Mouse (Mus musculus) intestine, postnatal 0 days (tissue): ENCODE results near the gene Hddc3. TPM values are rescaled to one million over a fixed set of nuclear protein-coding genes. Genes with fewer than 3 reads are reported as not detected.

ENCODE experiments used
- ATAC-seq: fragments of 200-750 bp; cut with Nextera tagmentation; 2 replicates; pipeline ENCODE4 v1.8.0; 2017; ENCODE audit warnings: mild to moderate bottlenecking, moderate TSS enrichment, moderate library complexity
- H3K27ac ChIP-seq: fragments of 300-500 bp; sonication (generic); 2 replicates; pipeline ENCODE4 v1.5.1; 2014; ENCODE audit warnings: mild to moderate bottlenecking, low read depth, low read length, moderate library complexity
- H3K27me3 ChIP-seq: fragments of 300-500 bp; sonication (generic); replicated peaks from 2 replicates; pipeline ENCODE4 v1.6.1; 2014; ENCODE audit warnings: low read length, mixed read lengths; ENCODE audit not compliant: control insufficient read depth, insufficient read depth
- H3K36me3 ChIP-seq: fragments of 300-500 bp; sonication (generic); 2 replicates; pipeline ENCODE4 v1.6.1; 2014; ENCODE audit warnings: mild to moderate bottlenecking, moderate library complexity; ENCODE audit not compliant: control insufficient read depth, insufficient read depth
- H3K4me1 ChIP-seq: fragments of 300-500 bp; sonication (generic); replicated peaks from 2 replicates; pipeline ENCODE4 v1.6.1; 2014; ENCODE audit warnings: antibody characterized with exemption, low read length, mixed read lengths; ENCODE audit not compliant: control insufficient read depth, insufficient read depth
- H3K4me2 ChIP-seq: fragments of 300-500 bp; sonication (generic); replicated peaks from 2 replicates; pipeline ENCODE4 v1.6.1; 2014; ENCODE audit warnings: low read depth, mild to moderate bottlenecking, moderate library complexity
- H3K4me3 ChIP-seq: fragments of 300-500 bp; sonication (generic); 2 replicates; pipeline ENCODE4 v1.5.1; 2014; ENCODE audit warnings: low read depth, low read length
- H3K9ac ChIP-seq: fragments of 300-500 bp; sonication (generic); 2 replicates; pipeline ENCODE4 v1.6.1; 2014; ENCODE audit warnings: mild to moderate bottlenecking, low read depth, low read length
- H3K9me3 ChIP-seq: fragments of 300-500 bp; sonication (generic); 2 replicates; pipeline ENCODE4 v1.6.1; 2016; ENCODE audit warnings: mixed run types; ENCODE audit not compliant: control insufficient read depth
- CTCF ChIP-seq: sonication (generic); IDR thresholded peaks from 2 replicates; pipeline ENCODE4 v1.5.1; 2016; ENCODE audit warnings: low read depth, mild to moderate bottlenecking, control low read depth, antibody characterized with exemption, moderate library complexity
- WGBS: fragments of 180-500 bp; shearing (Covaris S2); extraction: QIAGEN DNeasy Blood & Tissue Kit; methylation state at CpG from one replicate; pipeline ENCODE4 v1.1.7; 2014; 5-methylcytosine and 5-hydroxymethylcytosine counted together
- polyA plus RNA-seq: library from polyadenylated mRNA; unstranded; fragments of >200 nt; fragmentation: Nextera tagmentation; extraction: Ambion mirVana; gene quantifications from 2 replicates; pipeline ENCODE4 v1.2.1, GENCODE M21; 2015

Hddc3 gene
- polyA plus RNA-seq, 1 experiment from 2014 or later: 8.8 TPM

DNA sequence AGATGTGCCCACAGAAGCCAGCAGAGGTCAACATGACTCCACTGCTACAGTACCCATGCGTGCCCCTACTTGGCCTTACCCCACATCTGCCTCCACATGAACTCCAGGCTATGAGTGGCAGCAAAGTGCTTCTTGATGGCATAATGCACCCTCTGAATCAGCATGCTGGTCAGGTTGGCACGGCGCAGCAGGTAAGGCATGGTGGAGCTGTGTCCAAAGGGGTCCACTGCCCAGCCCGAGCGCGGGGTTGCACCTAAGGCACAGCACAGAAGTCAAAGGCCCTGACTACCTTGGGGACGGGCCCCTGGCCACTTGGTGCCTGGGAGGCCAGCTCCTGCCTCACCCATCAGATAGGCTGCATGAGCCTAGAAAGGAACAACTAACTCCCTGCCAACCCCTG is 24.3 kb downstream of the Hddc3 start:
- 95% methylated on average over 7 of the region's 7 CpGs for WGBS

GRCm38 (mm10) chr7:80368009-80368408 is 25.1 kb downstream of the Hddc3 start:
- no peaks in the 10 kb centered on the region for H3K9me3 ChIP-seq
- H3K27ac ChIP-seq: no peak overlapping the region
- TF ChIP-seq CTCF: no peak
- no peaks in the 10 kb centered on the region for H3K27me3 ChIP-seq
- H3K9ac ChIP-seq: no peak overlapping the region
- no peaks in the 10 kb centered on the region for H3K4me1 ChIP-seq
- no peak overlapping the region for H3K4me2 ChIP-seq
- no peak overlapping the region for H3K4me3 ChIP-seq
- WGBS: 83% methylated on average over 9 of the region's 9 CpGs
- peaks cover 30% of the 10 kb centered on the region; the same call in 1 of the 2 replicates for H3K36me3 ChIP-seq
- ATAC-seq: no peak

More for the DNA sequence above, 24.3 kb downstream of the Hddc3 start:
- Histone ChIP-seq H3K4me2 (no peak overlapping the region), H3K27ac (no peak overlapping the region), H3K4me3 (no peak overlapping the region), H3K36me3 (peaks cover 37% of the 10 kb centered on the region; the same call in 1 of the 2 replicates), H3K4me1 (no peaks in the 10 kb centered on the region), H3K9ac (no peak overlapping the region), H3K27me3 (no peaks in the 10 kb centered on the region), H3K9me3 (no peaks in the 10 kb centered on the region)
- no peak for TF ChIP-seq CTCF
- ATAC-seq: no peak

- H3K9me3 ChIP-seq: no peaks in the 10 kb centered on the region
- H3K4me2 ChIP-seq: peak overlapping the region; percentile 100
- H3K4me3 ChIP-seq: no peak overlapping the region
- WGBS: 68% methylated on average over 20 of the region's 20 CpGs
- no peaks in the 10 kb centered on the region for H3K27me3 ChIP-seq
- H3K27ac ChIP-seq: no peak overlapping the region; the same call in 1 of the 2 replicates
- no peak for TF ChIP-seq CTCF
- H3K9ac ChIP-seq: no peak overlapping the region
- H3K36me3 ChIP-seq: peaks cover 24% of the 10 kb centered on the region; the same call in 1 of the 2 replicates
- no peaks in the 10 kb centered on the region for H3K4me1 ChIP-seq
- ATAC-seq: no peak
Measured at GRCm38 (mm10) chr7:80368635-80369421, 25.9 kb downstream of the Hddc3 start.

DNA sequence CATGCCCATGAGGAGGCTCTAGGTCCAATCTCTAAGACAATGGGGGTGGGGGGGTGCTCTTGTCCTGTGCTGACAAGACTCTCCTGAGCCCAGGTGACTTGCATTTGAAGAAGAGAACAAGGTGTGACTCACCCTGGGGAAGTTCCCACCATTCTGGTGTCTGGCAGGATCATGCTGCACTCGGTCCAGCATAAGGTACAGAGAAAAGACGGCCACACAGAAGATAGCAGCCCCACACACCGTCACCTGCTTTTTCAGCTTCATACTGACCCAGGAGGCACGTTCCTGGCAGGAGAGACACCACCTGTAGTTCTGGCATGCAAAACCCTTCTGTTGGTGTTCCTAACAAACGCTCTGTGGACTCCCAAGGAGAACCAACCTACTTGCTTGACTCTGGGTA is 26.6 kb downstream of the Hddc3 start:
- H3K9ac ChIP-seq: 0 out of 2 replicates have a peak overlapping the region, but pooled peaks have one; percentile 5
- no peaks in the 10 kb centered on the region for H3K4me1 ChIP-seq
- WGBS: 55% methylated on average over 5 of the region's 5 CpGs
- no peak overlapping the region for H3K27ac ChIP-seq
- H3K4me3 ChIP-seq: 0 out of 2 replicates have a peak overlapping the region, but pooled peaks have one; percentile 85
- H3K36me3 ChIP-seq: peaks cover 24% of the 10 kb centered on the region; the same call in 1 of the 2 replicates
- no peak for TF ChIP-seq CTCF
- peak overlapping the region; percentile 100 for H3K4me2 ChIP-seq
- H3K9me3 ChIP-seq: no peaks in the 10 kb centered on the region
- no peaks in the 10 kb centered on the region for H3K27me3 ChIP-seq
- no peak for ATAC-seq

GRCm38 (mm10) chr7:80369967-80370431 is 27.1 kb downstream of the Hddc3 start:
- Histone ChIP-seq H3K27me3 (no peaks in the 10 kb centered on the region), H3K27ac (no peak overlapping the region), H3K4me3 (peak overlapping the region; percentile 85), H3K4me2 (peak overlapping the region; percentile 100), H3K9me3 (no peaks in the 10 kb centered on the region), H3K9ac (peak overlapping the region; percentile 5; the same call in 1 of the 2 replicates), H3K4me1 (no peaks in the 10 kb centered on the region), H3K36me3 (peaks cover 24% of the 10 kb centered on the region; the same call in 1 of the 2 replicates)
- ATAC-seq: no peak
- no peak for TF ChIP-seq CTCF
- WGBS: 49% methylated on average over 4 of the region's 4 CpGs

- Histone ChIP-seq H3K27ac (peak overlapping the region; percentile 75), H3K36me3 (peaks cover 24% of the 10 kb centered on the region; the same call in 1 of the 2 replicates), H3K9me3 (no peaks in the 10 kb centered on the region), H3K4me3 (peak overlapping the region; percentile 85), H3K4me1 (no peaks in the 10 kb centered on the region), H3K4me2 (peak overlapping the region; percentile 100), H3K9ac (peak overlapping the region; percentile 72), H3K27me3 (no peaks in the 10 kb centered on the region)
- WGBS: under 1% methylated on average over 30 of the region's 31 CpGs
- ATAC-seq: peak; percentile 40
- TF ChIP-seq CTCF: no peak
Measured at GRCm38 (mm10) chr7:80370649-80371040, 27.7 kb downstream of the Hddc3 start.
